Mouse (Mus musculus): ENCODE results near the gene Dusp18. TPM values are rescaled to one million over a fixed set of nuclear protein-coding genes. Genes with fewer than 3 reads are reported as not detected.
"Not testable (repeated sequence)": the region's sequence is repeated elsewhere in the genome, so short reads cannot be mapped to it uniquely, and the experiment has no call there.

Gene Dusp18
- polyA plus RNA-seq, 1 experiment: 18.4 TPM

GRCm38 (mm10) chr11:3883711-3884110 lies 11.3 kb upstream of the Dusp18 start:
- DNase-seq (ENCODE audit: extremely low spot score in 1 of 2, low spot score in 1 of 2): no peak

DNA sequence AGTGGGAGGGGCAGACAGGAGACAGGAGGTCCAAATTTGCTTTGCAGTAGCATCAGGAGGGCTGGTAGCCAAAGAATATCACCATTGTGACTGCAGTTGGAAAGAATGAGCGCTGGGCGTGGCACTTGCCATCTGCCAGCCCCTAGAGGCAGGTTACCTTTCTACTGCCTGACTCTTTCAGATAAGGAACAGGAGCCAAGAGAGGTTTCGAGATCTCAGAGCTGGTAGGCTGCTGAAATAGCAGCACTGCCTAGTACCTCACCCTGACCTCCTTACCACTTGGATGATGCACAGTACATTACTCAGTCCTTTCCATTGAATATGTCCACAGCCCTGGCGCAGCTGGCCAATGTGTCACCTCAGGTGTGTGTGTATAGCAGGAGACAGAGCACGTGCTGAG lies 7.7 kb upstream of the Dusp18 start:
- no peak for DNase-seq (ENCODE audit: extremely low spot score in 1 of 2, low spot score in 1 of 2)

DNA sequence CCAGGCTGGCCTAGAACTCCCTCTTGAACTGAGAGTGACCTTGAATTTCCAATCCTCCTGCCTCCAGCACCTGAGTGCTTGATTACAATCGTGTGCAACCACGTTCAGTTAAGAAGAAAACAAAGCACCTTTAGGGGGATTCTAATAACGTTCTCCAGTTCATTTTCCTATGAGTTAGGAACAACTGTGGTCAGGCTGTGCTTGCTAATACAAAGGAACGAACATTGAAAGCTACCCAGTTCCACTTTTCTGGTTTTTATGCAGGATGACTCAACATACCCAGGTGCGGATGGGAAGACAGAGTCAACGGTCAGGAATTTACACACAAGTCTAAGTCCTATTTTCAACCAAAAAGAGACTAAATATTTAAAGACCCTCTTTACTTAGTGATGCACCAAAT lies 1.1 kb upstream of the Dusp18 start:
- no peak for DNase-seq (ENCODE audit: extremely low spot score in 1 of 2, low spot score in 1 of 2)

- no peak for DNase-seq (ENCODE audit: extremely low spot score in 1 of 2, low spot score in 1 of 2)
Observed at GRCm38 (mm10) chr11:3895458-3895857, 418 bp downstream of the Dusp18 start.

GRCm38 (mm10) chr11:3895933-3896332 lies 893 bp downstream of the Dusp18 start:
- DNase-seq (ENCODE audit: extremely low spot score in 1 of 2, low spot score in 1 of 2): no peak

DNA sequence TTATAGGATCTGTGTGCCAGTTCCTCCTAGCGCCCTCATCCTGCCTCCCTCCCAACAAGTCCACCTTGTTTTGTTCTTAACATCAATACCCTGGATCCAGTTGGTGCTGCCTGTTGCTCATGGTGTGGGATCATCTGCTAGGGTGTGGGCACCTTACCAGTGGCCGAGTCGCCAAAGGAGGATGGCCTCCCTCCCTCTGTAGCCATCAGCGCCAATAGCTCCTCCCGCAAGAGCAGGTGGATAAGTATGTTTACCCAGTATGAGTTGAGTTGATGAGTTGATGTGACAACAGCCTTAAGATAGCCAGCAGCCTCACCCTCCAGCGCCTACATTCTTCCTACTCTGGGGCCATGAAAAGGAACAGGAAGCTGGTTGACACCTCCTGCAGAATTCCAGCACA lies 5.3 kb downstream of the Dusp18 start:
- DNase-seq (ENCODE audit: extremely low spot score in 1 of 2, low spot score in 1 of 2): no peak

GRCm38 (mm10) chr11:3902516-3902915 lies 7.5 kb downstream of the Dusp18 start:
- DNase-seq (ENCODE audit: extremely low spot score in 1 of 2, low spot score in 1 of 2): no peak

GRCm38 (mm10) chr11:3903046-3903445 lies 8.0 kb downstream of the Dusp18 start:
- peak in 1 of 2 experiments; percentile 58 for DNase-seq (ENCODE audit: extremely low spot score in 1 of 2, low spot score in 1 of 2)

DNA sequence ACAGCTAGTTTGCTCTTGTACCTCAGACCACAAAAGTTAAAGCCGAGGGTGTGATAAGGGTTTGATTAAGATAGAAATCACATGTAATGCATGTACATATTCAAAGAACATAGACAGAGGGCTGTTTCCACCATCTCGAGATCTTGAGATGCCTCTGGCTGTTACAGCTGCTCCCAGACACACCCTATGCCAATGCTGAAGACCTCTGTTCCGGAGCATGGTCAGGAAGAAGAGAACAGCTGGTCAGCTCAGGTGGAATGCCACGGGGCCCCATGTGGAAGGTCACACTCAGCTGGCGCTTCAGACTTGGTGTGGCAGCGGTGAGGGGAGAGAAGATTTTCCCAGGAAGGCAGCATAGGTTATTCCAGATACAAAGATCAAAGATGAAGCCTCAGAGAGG lies 9.6 kb downstream of the Dusp18 start:
- DNase-seq (ENCODE audit: extremely low spot score in 1 of 2, low spot score in 1 of 2): no peak

GRCm38 (mm10) chr11:3905446-3905845 lies 10.4 kb downstream of the Dusp18 start:
- no peak for DNase-seq (ENCODE audit: extremely low spot score in 1 of 2, low spot score in 1 of 2)

GRCm38 (mm10) chr11:3909236-3909635 lies 14.2 kb downstream of the Dusp18 start:
- no peak for DNase-seq (ENCODE audit: extremely low spot score in 1 of 2, low spot score in 1 of 2)

DNA sequence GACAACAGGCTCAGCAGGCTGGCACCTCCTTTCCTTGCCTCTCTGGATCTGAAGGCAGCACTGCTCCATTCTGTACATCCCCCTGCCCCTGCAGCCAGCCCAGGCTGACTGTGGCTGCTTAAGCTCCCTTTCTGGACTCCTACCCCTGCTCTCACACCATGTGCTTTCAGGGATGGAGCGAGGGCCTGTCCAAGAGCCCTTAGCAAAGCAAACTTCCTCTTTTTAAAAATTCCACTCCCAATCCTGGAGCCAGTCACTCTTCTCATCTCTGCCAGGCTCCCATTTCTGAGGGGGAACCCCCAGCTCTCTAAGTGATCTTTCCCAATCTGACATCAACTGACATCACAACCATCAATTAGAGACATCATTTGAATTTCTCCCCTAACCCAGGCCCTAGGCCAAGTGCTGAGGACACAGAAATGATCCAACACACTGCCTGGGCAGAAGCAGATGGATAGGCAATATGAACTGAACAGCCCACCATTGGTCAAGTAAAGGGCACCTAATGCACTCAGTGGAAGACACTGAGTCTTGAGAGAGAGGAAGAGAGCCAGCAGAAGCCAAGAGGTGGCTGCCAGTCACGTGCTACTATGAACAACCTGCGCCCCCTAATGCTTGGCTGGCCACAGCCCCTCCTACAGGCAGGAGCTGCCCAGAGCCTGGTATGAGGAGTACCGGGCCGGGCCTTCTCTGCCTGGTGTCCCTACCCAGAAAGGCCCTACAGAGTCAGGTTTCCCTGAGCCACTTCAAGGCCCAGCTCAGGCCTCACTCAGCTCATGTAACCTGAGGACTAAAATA lies 15.7 kb downstream of the Dusp18 start:
- no peak for DNase-seq (ENCODE audit: extremely low spot score in 1 of 2, low spot score in 1 of 2)

- DNase-seq (ENCODE audit: extremely low spot score in 1 of 2, low spot score in 1 of 2): not testable (repeated sequence)
Observed at GRCm38 (mm10) chr11:3911440-3911839, 16.4 kb downstream of the Dusp18 start.

DNA sequence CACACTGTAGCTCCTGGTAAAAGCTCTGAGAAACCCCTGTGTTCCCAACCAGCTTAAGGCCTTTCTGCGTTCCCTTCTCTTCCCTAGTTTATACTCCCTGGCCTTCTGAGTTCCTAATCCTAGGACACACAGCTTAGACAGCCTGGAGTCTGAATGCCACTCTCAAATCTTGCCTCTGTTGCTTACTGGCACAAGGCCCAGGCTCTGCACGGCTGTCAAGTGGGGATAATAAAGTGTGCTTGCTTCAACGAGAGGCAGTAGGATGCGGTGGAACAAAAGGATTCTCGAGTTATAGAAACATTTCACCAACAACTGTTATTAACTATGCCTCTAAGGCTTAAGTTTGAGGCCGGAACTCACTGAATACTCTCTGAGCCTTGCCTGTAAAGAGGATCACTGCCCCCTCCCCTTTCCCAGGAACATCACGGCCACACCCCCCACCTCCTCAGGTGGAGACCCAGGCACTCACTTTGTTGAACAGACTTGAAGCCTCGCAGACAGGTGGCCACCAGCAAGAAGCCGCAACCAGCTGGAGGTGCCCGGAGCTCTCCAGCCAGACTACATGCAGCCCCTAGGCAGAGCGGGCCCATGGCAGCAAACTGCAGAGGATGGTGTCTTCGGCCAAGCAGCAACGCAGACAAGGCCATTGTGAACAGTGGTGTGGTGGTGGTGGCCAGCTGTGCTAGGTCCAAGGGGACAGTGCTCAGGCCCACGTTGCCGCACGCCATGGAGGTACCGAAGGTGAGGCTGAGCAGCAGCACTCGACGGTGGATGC lies 17.2 kb downstream of the Dusp18 start:
- DNase-seq (ENCODE audit: extremely low spot score in 1 of 2, low spot score in 1 of 2): peak in 1 of 2 experiments; percentile 52

DNA sequence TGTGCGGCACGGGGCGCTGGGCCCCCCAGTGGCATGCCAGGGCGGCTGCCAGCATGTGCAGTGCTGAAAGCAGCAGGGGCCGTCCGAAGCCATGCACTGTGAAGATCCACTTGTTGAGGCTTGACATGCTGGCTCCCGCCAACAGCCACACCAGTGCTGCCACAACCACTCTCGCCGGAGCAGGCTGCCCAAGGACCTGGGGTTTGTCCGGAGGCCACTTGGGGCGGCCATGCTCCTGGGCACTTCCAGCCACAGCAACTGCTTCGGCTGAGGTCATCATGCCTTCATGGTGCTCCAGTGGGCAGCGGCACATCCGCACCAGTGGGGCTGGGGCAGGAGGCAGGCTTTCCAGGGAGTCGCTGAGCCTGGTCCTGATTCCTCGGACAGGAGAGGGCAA lies 17.8 kb downstream of the Dusp18 start:
- no peak for DNase-seq (ENCODE audit: extremely low spot score in 1 of 2, low spot score in 1 of 2)

DNA sequence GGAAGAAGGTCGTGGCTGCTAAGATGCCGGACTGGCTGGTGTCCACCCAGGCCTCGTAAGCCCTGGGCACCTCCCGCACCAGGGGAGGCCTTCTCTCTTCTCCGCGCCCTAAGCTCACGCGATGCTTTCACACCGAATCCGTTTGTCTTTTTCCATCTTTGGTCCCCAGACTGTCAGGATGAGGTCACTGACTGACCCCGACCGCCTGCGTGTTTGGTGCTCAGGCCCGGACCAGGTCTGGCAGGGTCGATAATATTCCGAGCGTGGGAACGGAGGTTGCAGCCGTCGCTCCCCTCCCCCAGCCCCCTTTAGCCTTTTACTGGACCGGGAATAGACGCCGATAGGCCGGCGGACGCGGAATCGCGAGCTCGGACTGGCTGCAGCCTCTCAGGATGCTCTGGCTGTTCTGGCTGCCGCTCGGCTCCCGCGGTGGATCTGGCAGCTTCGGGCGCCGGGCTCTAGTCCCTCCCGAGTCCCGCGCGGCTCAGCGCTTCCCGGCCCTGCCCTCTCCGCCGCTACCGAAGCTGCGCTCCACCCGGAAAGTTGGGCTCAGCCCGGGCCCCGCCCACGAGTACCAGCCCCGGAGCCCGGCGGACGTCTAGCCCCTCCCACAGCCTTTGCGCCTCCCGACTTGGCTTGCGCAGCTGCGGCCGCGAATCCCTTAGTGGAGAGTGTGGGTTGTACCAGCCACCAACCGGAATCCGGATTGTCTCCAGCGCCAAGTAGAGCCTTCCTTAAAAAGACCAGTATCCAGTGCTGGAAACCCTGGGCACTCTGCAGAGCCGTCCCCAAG lies 18.5 kb downstream of the Dusp18 start:
- DNase-seq (ENCODE audit: extremely low spot score in 1 of 2, low spot score in 1 of 2): peak; percentile 91 to 95

- peak; percentile 49 to 89 for DNase-seq (ENCODE audit: extremely low spot score in 1 of 2, low spot score in 1 of 2)
Observed at GRCm38 (mm10) chr11:3914109-3914840, 19.2 kb downstream of the Dusp18 start, which contains the start of gene Slc35e4. TSS of gene Slc35e4 (minus strand) at chr11:3914664.

- no peak for DNase-seq (ENCODE audit: extremely low spot score in 1 of 2, low spot score in 1 of 2)
Observed at GRCm38 (mm10) chr11:3918738-3919137, 23.7 kb downstream of the Dusp18 start.

DNA sequence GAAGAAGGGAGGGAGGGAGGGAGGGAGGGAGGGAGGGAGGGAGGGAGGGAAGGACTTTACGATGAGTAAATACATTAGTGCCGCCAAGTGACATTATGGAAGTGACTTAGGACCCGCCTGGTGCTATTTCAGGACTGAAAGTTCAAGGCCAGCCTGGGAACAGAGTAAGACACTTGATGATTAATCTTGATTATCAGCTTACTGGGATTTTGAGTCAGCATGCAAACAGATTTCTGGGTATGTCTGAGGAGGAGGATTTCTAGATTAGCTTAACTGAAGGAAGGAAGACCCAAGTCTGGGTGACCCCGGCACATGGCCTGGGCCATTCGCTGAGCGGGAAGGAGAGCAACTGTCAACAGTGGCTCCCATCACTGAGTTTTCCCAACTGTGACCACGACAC lies 25.4 kb downstream of the Dusp18 start:
- no peak for DNase-seq (ENCODE audit: extremely low spot score in 1 of 2, low spot score in 1 of 2)

- DNase-seq (ENCODE audit: extremely low spot score in 1 of 2, low spot score in 1 of 2): peak in 1 of 2 experiments; percentile 81
Observed at GRCm38 (mm10) chr11:3921281-3921850, 26.3 kb downstream of the Dusp18 start.

All from frontal cortex, adult 2 months (tissue).